Mouse (Mus musculus): ENCODE results near the gene Ttc21a.

DNA sequence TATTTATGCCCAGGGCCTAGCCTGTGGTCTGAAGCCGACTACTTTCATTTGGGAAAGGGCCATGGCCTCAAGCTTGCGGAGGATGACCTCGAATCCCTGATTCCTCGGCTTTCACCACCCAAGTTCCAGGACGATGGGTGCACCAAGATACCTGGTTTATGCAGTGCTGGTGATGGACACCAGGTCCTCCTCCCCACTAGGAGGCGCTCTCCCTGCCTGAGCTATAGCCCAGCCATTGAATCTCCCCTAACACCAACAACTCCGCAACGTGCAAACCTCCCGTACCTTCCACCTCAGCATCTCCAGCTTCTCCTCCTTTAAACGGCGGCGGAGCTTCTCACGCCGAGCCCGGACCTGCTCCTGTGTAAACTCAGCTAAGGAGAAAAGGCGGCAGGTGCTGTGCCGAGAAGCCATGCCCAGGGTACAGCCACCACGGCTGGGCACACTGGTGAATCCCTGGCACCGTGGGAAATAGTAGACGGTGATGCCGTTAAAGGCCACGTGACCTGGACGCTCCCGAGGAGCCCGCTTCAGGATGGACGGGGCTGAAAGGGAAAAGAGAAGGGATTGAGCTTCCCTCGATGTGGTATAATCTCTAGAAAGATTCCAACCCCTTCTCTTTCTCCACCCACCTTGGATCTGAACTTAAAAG, 36.6 kb downstream of the Ttc21a start:
- peak; percentile 62 for TF ChIP-seq CTCF (conservative IDR thresholded peaks at IDR 0.05; ENCODE audit: insufficient read depth, insufficient read length, low read depth, low read length)
- no peak for TF ChIP-seq POLR2A (IDR thresholded peaks at IDR 0.05; ENCODE audit: low read depth, low read length)

Data from kidney, adult 2 months (tissue).